Mouse (Mus musculus) MEL (cell line): ENCODE data around the gene Stra6. TPM values are rescaled to one million over a fixed set of nuclear protein-coding genes. Genes with fewer than 3 reads are reported as not detected.

Source experiments
- DNase-seq: peaks from one replicate; pipeline ENCODE4 v3.0.0; 2011; ENCODE audit warnings: low read depth, low spot score
- H3K27ac ChIP-seq: 2 replicates; pipeline ENCODE4 v1.5.1; 2012; ENCODE audit warnings: low read depth, mild to moderate bottlenecking, control low read depth, low read length, moderate library complexity; ENCODE audit not compliant: control insufficient read depth
- H3K27me3 ChIP-seq, 2 experiments: fragments of 150-350 bp in 1 of 2; sonication (generic) in 1 of 2; 2 replicates each; pipeline ENCODE4 v1.6.1; 2012; ENCODE audit warnings: low read length in 2 of 2, mild to moderate bottlenecking in 2 of 2, improper control_type of control experiment in 1 of 2, moderate library complexity in 1 of 2; ENCODE audit not compliant: insufficient read depth in 2 of 2, control insufficient read depth in 1 of 2
- H3K36me3 ChIP-seq, 2 experiments: 2 replicates each; pipeline ENCODE4 v1.6.1; 2012 to 2014; ENCODE audit warnings: low read length in 2 of 2, improper control_type of control experiment in 1 of 2, inconsistent platforms in 1 of 2, mild to moderate bottlenecking in 1 of 2; ENCODE audit not compliant: insufficient read depth in 2 of 2, control insufficient read depth in 1 of 2
- H3K4me1 ChIP-seq, 2 experiments: fragments of 150-350 bp in 1 of 2; sonication (generic) in 1 of 2; 2 replicates each; pipeline ENCODE4 v1.6.1; 2012; ENCODE audit warnings: low read length in 2 of 2, improper control_type of control experiment in 1 of 2, mild to moderate bottlenecking in 1 of 2; ENCODE audit not compliant: insufficient read depth in 2 of 2, control insufficient read depth in 1 of 2
- H3K4me3 ChIP-seq, 2 experiments: fragments of 150-350 bp in 1 of 2; sonication (generic) in 1 of 2; 2 replicates each; pipeline ENCODE4 v1.5.1; 2012; ENCODE audit warnings: low read depth in 2 of 2, low read length in 2 of 2, mild to moderate bottlenecking in 2 of 2, moderate library complexity in 2 of 2, control low read depth in 1 of 2, improper control_type of control experiment in 1 of 2; ENCODE audit not compliant: control insufficient read depth in 1 of 2, insufficient read depth in 1 of 2
- H3K79me2 ChIP-seq: 2 replicates; pipeline ENCODE4 v1.6.1; 2012; ENCODE audit warnings: mild to moderate bottlenecking, low read length, moderate library complexity; ENCODE audit not compliant: control insufficient read depth, poor library complexity, insufficient read depth
- H3K9ac ChIP-seq: 2 replicates; pipeline ENCODE4 v1.6.1; 2012; ENCODE audit warnings: low read depth, mild to moderate bottlenecking, control low read depth, low read length, moderate library complexity; ENCODE audit not compliant: control insufficient read depth, poor library complexity, severe bottlenecking
- H3K9me3 ChIP-seq: fragments of 150-350 bp; sonication (generic); replicated peaks from 2 replicates; pipeline ENCODE4 v1.6.1; 2012; ENCODE audit warnings: mild to moderate bottlenecking, low read length, improper control_type of control experiment, moderate library complexity; ENCODE audit not compliant: insufficient read depth
- E2F4 ChIP-seq: IDR thresholded peaks from 2 replicates; pipeline ENCODE4 v1.6.1; 2011; ENCODE audit warnings: low read depth, low read length, improper control_type of control experiment, borderline replicate concordance
- ELF1 ChIP-seq: IDR thresholded peaks from 2 replicates; pipeline ENCODE4 v1.6.1; 2014; ENCODE audit warnings: low read depth, mild to moderate bottlenecking, inconsistent platforms, low read length, improper control_type of control experiment, moderate library complexity
- EP300 ChIP-seq, 2 experiments: IDR thresholded peaks; 2 replicates each; pipeline ENCODE4 v1.6.1; 2011; ENCODE audit warnings: improper control_type of control experiment in 2 of 2, low read length in 2 of 2, low read depth in 1 of 2, mild to moderate bottlenecking in 1 of 2
- ETS1 ChIP-seq: IDR thresholded peaks from 2 replicates; pipeline ENCODE4 v1.6.1; 2012; ENCODE audit warnings: low read depth, mild to moderate bottlenecking, inconsistent platforms, low read length, improper control_type of control experiment, moderate library complexity
- JUND ChIP-seq: IDR thresholded peaks from 2 replicates; pipeline ENCODE4 v1.6.1; 2011; ENCODE audit warnings: low read depth, mild to moderate bottlenecking, improper control_type of control experiment, low read length
- KAT2A ChIP-seq: conservative IDR thresholded peaks from 2 replicates; pipeline ENCODE4 v1.6.1; 2012; ENCODE audit warnings: low read depth, low read length, improper control_type of control experiment, inconsistent platforms
- MAZ ChIP-seq: IDR thresholded peaks from 2 replicates; pipeline ENCODE4 v1.6.1; 2012; ENCODE audit warnings: low read depth, mild to moderate bottlenecking, inconsistent platforms, low read length, improper control_type of control experiment
- MXI1 ChIP-seq: IDR thresholded peaks from 2 replicates; pipeline ENCODE4 v1.6.1; 2011; ENCODE audit warnings: mild to moderate bottlenecking, low read depth, low read length, improper control_type of control experiment
- NRF1 ChIP-seq: IDR thresholded peaks from 2 replicates; pipeline ENCODE4 v1.6.1; 2014; ENCODE audit warnings: low read depth, mild to moderate bottlenecking, inconsistent platforms, low read length, improper control_type of control experiment, moderate library complexity; ENCODE audit not compliant: poor library complexity, insufficient read depth, severe bottlenecking
- POLR2AphosphoS5 ChIP-seq: IDR thresholded peaks from 2 replicates; pipeline ENCODE4 v1.6.1; 2012; ENCODE audit warnings: low read depth, borderline replicate concordance, mild to moderate bottlenecking, inconsistent platforms, low read length, moderate library complexity, mixed read lengths
- RCOR1 ChIP-seq: IDR thresholded peaks from 2 replicates; pipeline ENCODE4 v1.6.1; 2012; ENCODE audit warnings: low read depth, mild to moderate bottlenecking, inconsistent platforms, low read length, improper control_type of control experiment
- SMC3 ChIP-seq: IDR thresholded peaks from 2 replicates; pipeline ENCODE4 v1.6.1; 2011; ENCODE audit warnings: low read depth, low read length, improper control_type of control experiment
- TCF12 ChIP-seq: IDR thresholded peaks from 2 replicates; pipeline ENCODE4 v1.6.1; 2014; ENCODE audit warnings: low read depth, mild to moderate bottlenecking, inconsistent platforms, low read length, improper control_type of control experiment, moderate library complexity
- polyA plus RNA-seq, 2 experiments: library from polyadenylated mRNA; stranded (reverse) in 1 of 2; unstranded in 1 of 2; fragments of >175 nt in 1 of 2; fragments of >200 nt in 1 of 2; gene quantifications; 2 replicates each; pipeline versions ENCODE4 v1.2.1 to v1.2.4; 2012; ENCODE audit warnings: low replicate concordance in 2 of 2, low read depth in 1 of 2; ENCODE audit not compliant: insufficient read length in 2 of 2, insufficient read depth in 1 of 2, missing spikeins in 1 of 2
- total RNA-seq: library from RNA; depleted of rRNA; stranded (reverse); fragments of 300-350 nt; gene quantifications from 2 replicates; pipeline ENCODE4 v1.2.3, GENCODE M21; 2012

Gene Stra6
- total and polyA plus RNA-seq, 3 experiments: not detected

GRCm38 (mm10) chr9:58047061-58047460 is 16.5 kb upstream of the Stra6 start:
- Histone ChIP-seq H3K36me3 (no peaks in the 10 kb centered on the region), H3K9me3 (no peaks in the 10 kb centered on the region), H3K27ac (no peak overlapping the region), H3K9ac (no peak overlapping the region), H3K4me1 (no peaks in the 10 kb centered on the region), H3K4me3 (no peak overlapping the region), H3K27me3 (peaks cover 0 to 16% of the 10 kb centered on the region in 2 experiments), H3K79me2 (no peaks in the 10 kb centered on the region)
- DNase-seq: no peak
- TF ChIP-seq EP300 (IDR thresholded peaks at IDR 0.05; ENCODE audit: low read depth in 1 of 2, low read length in 2 of 2): no peak

DNA sequence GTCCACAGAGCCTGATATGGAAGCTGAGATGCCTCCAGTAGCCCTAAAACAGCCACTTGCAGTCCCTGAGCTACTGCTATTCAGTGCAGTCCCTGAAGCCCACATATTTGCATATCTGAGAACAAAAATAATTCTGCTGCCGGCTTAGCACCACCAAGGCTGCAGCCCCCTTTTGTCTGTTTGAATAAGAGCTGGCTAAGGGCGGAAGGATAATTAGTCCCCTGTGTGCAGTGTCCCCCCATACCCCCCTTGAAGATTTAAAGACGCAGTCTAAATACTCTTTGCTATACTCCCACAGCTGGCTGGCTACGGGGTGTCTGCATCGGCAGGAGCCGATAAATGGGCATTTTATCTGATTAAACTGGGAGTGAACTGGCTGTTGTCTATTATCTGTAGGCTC is 15.0 kb upstream of the Stra6 start:
- no peaks in the 10 kb centered on the region for H3K36me3 ChIP-seq
- H3K9ac ChIP-seq: no peak overlapping the region
- DNase-seq: no peak
- peaks cover 0 to 16% of the 10 kb centered on the region in 2 experiments for H3K27me3 ChIP-seq
- no peaks in the 10 kb centered on the region for H3K4me1 ChIP-seq
- no peak for TF ChIP-seq SMC3
- TF ChIP-seq MXI1: no peak
- TF ChIP-seq JUND: no peak
- TF ChIP-seq E2F4: no peak
- no peak for TF ChIP-seq TCF12
- TF ChIP-seq KAT2A: no peak
- no peak for TF ChIP-seq MAZ
- no peak for TF ChIP-seq POLR2AphosphoS5
- H3K79me2 ChIP-seq: no peaks in the 10 kb centered on the region
- H3K27ac ChIP-seq: no peak overlapping the region
- H3K4me3 ChIP-seq: no peak overlapping the region
- H3K9me3 ChIP-seq: no peaks in the 10 kb centered on the region

GRCm38 (mm10) chr9:58049186-58049585 is 14.4 kb upstream of the Stra6 start:
- no peak for TF ChIP-seq ETS1
- no peak for TF ChIP-seq ELF1
- TF ChIP-seq MAZ: no peak
- no peak for TF ChIP-seq NRF1
- TF ChIP-seq RCOR1: no peak
- no peak for TF ChIP-seq EP300 (IDR thresholded peaks at IDR 0.05; ENCODE audit: low read depth in 1 of 2, low read length in 2 of 2)
- no peak for DNase-seq
- no peaks in the 10 kb centered on the region for H3K9me3 ChIP-seq
- peaks cover 0 to 16% of the 10 kb centered on the region in 2 experiments for H3K27me3 ChIP-seq
- H3K36me3 ChIP-seq: no peaks in the 10 kb centered on the region
- no peaks in the 10 kb centered on the region for H3K79me2 ChIP-seq
- no peak overlapping the region for H3K4me3 ChIP-seq
- no peak overlapping the region for H3K27ac ChIP-seq
- no peaks in the 10 kb centered on the region for H3K4me1 ChIP-seq
- H3K9ac ChIP-seq: no peak overlapping the region
